Mouse (Mus musculus): ENCODE measurements around the gene Srd5a1. TPM values are rescaled to one million over a fixed set of nuclear protein-coding genes. Genes with fewer than 3 reads are reported as not detected.

Srd5a1 gene
- polyA plus RNA-seq (2015; fragmentation: Nextera tagmentation; extraction: Ambion mirVana): 6.9 and 8.1 TPM in 2 replicates

DNA sequence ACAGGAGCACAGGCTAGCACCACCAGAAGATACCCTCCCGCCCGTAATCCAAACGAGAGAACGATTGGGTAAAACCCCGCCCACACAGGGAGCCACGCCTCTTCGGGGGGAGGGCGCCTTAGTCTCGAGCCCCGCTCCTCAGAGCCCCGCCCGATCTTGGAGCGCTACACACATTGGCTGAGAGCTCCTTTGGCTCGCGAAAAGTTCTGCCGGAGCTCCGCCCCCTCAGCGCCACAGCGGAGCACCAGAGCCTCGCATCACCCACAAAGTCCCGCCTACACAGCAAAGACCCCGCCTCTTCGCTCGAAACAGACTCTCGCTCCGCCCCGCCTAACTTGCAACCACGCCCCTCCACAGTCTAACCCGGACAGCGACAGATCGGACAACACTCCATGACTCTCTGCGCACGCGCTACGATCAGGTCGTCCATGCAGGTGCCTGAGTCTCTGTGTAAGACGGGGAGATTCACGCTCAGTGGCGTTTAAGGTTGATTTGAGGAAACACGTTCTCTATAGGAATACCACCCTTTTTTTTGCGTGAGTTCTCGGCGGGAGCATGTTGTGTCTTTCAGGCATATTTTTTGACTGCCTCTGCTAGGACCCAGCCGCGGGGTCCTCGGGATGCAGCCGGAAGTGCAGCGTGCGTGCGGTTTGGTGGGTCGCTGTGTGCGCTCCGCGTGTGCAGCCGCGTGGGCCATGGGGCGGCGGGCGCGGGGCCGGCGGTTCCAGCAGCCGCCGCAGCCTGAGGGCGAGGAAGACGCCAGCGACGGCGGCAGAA lies at the start of gene Srd5a1:
Gene Srd5a1 (minus strand): TSS at position 45 of the 777 bp plus-strand sequence.
- Histone ChIP-seq H3K27ac (peak within 1 kb of the TSS; percentile 66), H3K36me3 (peaks cover 31% of the 10 kb centered on the region), H3K4me3 (peak within 1 kb of the TSS; percentile 98), H3K9ac (peak within 1 kb of the TSS; percentile 87), H3K9me3 (replicated peaks) (no peaks in the 10 kb centered on the region), H3K27me3 (no peaks in the 10 kb centered on the region), H3K4me2 (peak within 1 kb of the TSS; percentile 96), H3K4me1 (replicated peaks) (peaks cover 15% of the 10 kb centered on the region)
- under 1% methylated on average over 67 of the region's 69 CpGs for WGBS
- peak; percentile 99 for ATAC-seq (replicated peaks; ENCODE audit: insufficient number of reproducible peaks, insufficient read depth, low FRiP score, low read depth)

GRCm38 (mm10) chr13:69654508-69654907 lies 43.3 kb upstream of the Srd5a1 start:
- Histone ChIP-seq H3K4me3 (no peak overlapping the region), H3K9ac (no peak overlapping the region), H3K27me3 (no peaks in the 10 kb centered on the region), H3K4me1 (replicated peaks) (no peaks in the 10 kb centered on the region), H3K36me3 (no peaks in the 10 kb centered on the region), H3K9me3 (replicated peaks) (no peaks in the 10 kb centered on the region), H3K27ac (no peak overlapping the region), H3K4me2 (no peak overlapping the region)
- WGBS: 67% methylated on average over 3 of the region's 3 CpGs
- ATAC-seq (replicated peaks; ENCODE audit: insufficient number of reproducible peaks, insufficient read depth, low FRiP score, low read depth): no peak

DNA sequence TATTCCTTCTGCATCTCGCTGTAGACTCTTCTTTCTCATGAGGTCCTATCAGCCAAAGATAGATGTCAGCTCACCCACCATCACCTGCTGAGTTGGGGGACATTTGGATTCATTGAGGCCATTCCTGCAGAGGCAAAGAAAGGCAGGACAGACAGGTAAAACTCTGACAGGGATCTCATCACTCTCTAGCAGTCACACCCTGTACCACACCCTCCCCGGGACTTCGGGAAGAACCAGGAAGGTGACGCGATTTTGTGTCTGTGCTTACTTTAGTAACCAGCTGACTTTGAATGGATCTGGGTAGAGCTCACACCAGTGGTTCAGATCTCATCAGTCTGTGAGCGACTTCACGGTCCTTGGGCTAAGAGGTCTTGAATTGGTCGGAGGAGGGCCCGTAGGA lies 35.2 kb upstream of the Srd5a1 start:
- Histone ChIP-seq H3K36me3 (no peaks in the 10 kb centered on the region), H3K9ac (no peak overlapping the region), H3K4me1 (replicated peaks) (no peaks in the 10 kb centered on the region), H3K4me3 (no peak overlapping the region), H3K27ac (no peak overlapping the region), H3K9me3 (replicated peaks) (no peaks in the 10 kb centered on the region), H3K4me2 (no peak overlapping the region), H3K27me3 (no peaks in the 10 kb centered on the region; the same call in 1 of the 2 replicates)
- no peak for ATAC-seq (replicated peaks; ENCODE audit: insufficient number of reproducible peaks, insufficient read depth, low FRiP score, low read depth)
- WGBS: 75% methylated on average over 9 of the region's 9 CpGs

DNA sequence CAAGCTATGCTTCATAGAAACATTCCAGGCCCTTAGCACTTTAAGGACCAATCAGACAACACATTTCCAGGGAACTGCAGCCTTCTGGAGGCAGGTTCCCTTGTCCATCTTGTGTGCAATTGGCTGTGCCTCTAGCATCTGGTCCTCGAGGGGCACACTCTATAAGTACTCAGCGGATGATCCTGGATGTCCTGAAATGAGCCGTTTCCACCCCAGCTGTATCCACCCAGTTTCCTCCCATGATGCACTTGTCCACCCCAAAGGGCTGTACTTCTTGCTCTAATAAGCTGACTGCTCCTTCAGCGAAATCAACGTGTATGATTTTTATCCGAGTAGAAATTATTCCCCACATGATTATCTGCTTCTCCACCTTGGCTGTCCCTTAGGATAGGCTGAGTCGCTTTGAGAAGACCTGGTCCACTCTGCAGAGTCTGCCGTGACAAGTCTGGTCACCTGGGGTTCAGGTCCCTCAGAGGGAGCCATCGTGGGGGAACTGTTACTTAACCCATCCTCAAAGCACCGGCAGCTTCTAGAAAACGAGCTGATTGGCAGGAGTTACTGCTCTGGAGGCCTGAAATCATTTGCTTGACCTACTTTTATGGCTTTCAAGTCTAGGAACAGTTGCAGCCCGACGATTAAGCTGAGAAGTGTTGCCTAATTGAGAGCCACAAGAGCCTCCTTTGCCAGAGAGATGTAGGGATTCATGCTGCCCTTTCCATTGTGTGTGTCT lies 34.6 kb upstream of the Srd5a1 start:
- no peak for ATAC-seq (replicated peaks; ENCODE audit: insufficient number of reproducible peaks, insufficient read depth, low FRiP score, low read depth)
- Histone ChIP-seq H3K9me3 (replicated peaks) (no peaks in the 10 kb centered on the region), H3K9ac (no peak overlapping the region), H3K4me2 (no peak overlapping the region), H3K27ac (no peak overlapping the region), H3K4me1 (replicated peaks) (no peaks in the 10 kb centered on the region), H3K27me3 (no peaks in the 10 kb centered on the region; the same call in 1 of the 2 replicates), H3K4me3 (no peak overlapping the region), H3K36me3 (no peaks in the 10 kb centered on the region)
- WGBS: 68% methylated on average over 13 of the region's 13 CpGs

DNA sequence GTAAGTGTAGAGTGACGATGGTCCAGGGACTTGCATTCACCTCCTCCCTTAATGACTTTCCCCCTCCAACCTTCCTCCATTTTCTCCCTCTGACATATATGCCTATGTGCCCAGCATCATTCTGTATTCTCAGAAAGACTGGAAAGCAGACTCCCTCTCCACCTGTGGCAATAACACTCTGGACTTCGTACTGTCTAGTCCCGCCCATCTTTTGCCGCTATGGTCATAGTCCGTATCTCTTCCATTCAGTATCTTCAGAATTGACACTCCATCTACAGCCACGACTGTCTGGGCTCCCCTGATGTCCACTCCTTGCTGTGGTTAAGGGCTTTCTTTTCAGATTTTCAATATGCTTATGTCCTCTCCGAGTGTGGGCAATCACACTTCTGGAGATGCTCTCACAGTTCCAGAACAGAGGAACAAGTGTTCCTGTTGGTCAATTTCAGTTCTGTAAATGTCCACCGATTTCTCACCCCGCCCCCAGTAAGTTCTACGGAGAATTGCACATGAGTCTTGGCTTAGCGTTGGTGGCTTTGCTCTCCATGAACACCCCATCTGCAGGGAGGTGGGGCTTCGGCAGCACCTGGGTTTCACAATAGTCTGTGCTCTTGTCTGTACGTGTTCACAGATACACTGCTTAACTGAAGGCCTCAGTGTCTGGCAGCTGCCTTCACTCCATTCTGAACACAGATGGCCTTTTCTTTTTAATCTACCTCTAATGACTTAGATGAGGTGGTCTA lies 33.4 kb upstream of the Srd5a1 start:
- WGBS: 73% methylated on average over 13 of the region's 13 CpGs
- no peaks in the 10 kb centered on the region; the same call in 1 of the 2 replicates for H3K27me3 ChIP-seq
- no peak overlapping the region for H3K27ac ChIP-seq
- no peaks in the 10 kb centered on the region for H3K9me3 ChIP-seq (replicated peaks)
- H3K4me1 ChIP-seq (replicated peaks): no peaks in the 10 kb centered on the region
- no peak for ATAC-seq (replicated peaks; ENCODE audit: insufficient number of reproducible peaks, insufficient read depth, low FRiP score, low read depth)
- H3K36me3 ChIP-seq: peaks cover 5% of the 10 kb centered on the region; the same call in 1 of the 2 replicates
- no peak overlapping the region for H3K4me3 ChIP-seq
- H3K9ac ChIP-seq: no peak overlapping the region
- H3K4me2 ChIP-seq: no peak overlapping the region

DNA sequence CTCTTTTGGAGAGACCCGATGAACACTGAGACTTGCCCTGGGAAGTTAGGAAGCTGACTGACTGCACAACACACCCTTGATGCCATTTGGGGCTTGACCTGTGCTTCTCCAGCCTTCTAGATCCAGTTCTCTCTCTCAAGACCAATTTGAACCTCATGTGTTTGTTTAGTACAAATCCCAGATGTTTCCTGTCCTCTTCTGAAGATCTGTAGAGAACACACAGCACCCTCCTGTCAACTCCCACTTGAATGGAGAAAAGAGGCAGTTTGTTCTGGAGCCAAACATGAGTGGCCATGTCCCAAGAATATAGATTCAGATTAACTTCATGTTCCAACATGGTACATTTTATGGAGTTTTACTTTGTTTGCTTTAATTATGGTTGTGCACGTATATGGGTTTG lies 32.7 kb upstream of the Srd5a1 start:
- Histone ChIP-seq H3K4me1 (replicated peaks) (no peaks in the 10 kb centered on the region), H3K9me3 (replicated peaks) (no peaks in the 10 kb centered on the region), H3K27ac (no peak overlapping the region), H3K4me3 (no peak overlapping the region), H3K36me3 (peaks cover 5% of the 10 kb centered on the region; the same call in 1 of the 2 replicates), H3K4me2 (no peak overlapping the region), H3K9ac (no peak overlapping the region), H3K27me3 (no peaks in the 10 kb centered on the region; the same call in 1 of the 2 replicates)
- ATAC-seq (replicated peaks; ENCODE audit: insufficient number of reproducible peaks, insufficient read depth, low FRiP score, low read depth): no peak
- WGBS: 83% methylated on average over 2 of the region's 2 CpGs

- Histone ChIP-seq H3K4me1 (replicated peaks) (no peaks in the 10 kb centered on the region), H3K4me3 (no peak overlapping the region), H3K4me2 (no peak overlapping the region), H3K36me3 (peaks cover 5% of the 10 kb centered on the region; the same call in 1 of the 2 replicates), H3K9ac (no peak overlapping the region), H3K27ac (no peak overlapping the region), H3K9me3 (replicated peaks) (no peaks in the 10 kb centered on the region), H3K27me3 (no peaks in the 10 kb centered on the region; the same call in 1 of the 2 replicates)
- 67% methylated on average over 5 of the region's 5 CpGs for WGBS
- no peak for ATAC-seq (replicated peaks; ENCODE audit: insufficient number of reproducible peaks, insufficient read depth, low FRiP score, low read depth)
Observed at GRCm38 (mm10) chr13:69642656-69643216, 31.5 kb upstream of the Srd5a1 start.

DNA sequence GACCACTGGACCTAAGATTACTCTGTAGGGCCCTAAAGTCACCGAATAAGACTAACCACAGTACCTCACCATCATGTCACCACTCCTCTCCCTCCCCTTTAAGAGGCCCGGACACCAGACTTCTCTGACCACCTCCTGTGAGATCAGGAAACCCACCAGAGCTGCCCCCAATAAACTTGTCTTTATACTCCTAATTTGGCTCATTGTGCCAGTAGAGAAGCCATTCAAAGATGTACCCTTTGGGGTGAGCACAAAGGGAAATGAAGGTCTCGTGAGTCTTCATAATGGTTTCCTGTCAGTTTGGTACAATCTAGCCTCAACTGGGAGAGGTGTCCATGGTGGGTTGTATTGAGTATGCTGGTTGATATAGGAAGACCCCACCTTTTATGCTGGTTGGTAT lies 29.8 kb upstream of the Srd5a1 start:
- H3K9me3 ChIP-seq (replicated peaks): no peaks in the 10 kb centered on the region
- no peaks in the 10 kb centered on the region for H3K4me1 ChIP-seq (replicated peaks)
- no peak overlapping the region for H3K4me2 ChIP-seq
- no peak for ATAC-seq (replicated peaks; ENCODE audit: insufficient number of reproducible peaks, insufficient read depth, low FRiP score, low read depth)
- no peaks in the 10 kb centered on the region; the same call in 1 of the 2 replicates for H3K27me3 ChIP-seq
- no peak overlapping the region for H3K4me3 ChIP-seq
- no peak overlapping the region for H3K27ac ChIP-seq
- no peak overlapping the region for H3K9ac ChIP-seq
- H3K36me3 ChIP-seq: peaks cover 5% of the 10 kb centered on the region; the same call in 1 of the 2 replicates
- 72% methylated on average over 3 of the region's 3 CpGs for WGBS

DNA sequence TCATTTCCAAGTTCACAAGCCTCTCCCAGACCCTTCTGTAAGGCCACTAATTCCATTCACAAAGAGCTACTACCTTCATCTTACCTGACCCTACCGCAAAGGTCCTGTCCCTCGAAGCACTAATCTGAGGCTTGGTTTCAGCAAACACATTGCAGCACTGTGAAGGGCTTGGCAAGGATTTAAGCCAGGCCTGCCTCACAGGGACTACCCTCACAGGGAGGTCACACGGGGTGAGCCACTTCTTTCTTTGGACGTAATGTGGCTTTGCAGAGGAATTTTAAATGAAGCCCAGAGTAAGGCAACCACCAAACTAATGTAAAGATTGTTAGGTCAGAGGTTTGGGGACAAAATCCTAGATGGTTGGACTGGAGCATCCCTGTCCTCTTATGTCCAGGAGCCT lies 29.3 kb upstream of the Srd5a1 start:
- ATAC-seq (replicated peaks; ENCODE audit: insufficient number of reproducible peaks, insufficient read depth, low FRiP score, low read depth): no peak
- H3K4me1 ChIP-seq (replicated peaks): no peaks in the 10 kb centered on the region
- no peak overlapping the region for H3K4me2 ChIP-seq
- H3K4me3 ChIP-seq: no peak overlapping the region
- no peaks in the 10 kb centered on the region for H3K9me3 ChIP-seq (replicated peaks)
- no peak overlapping the region for H3K9ac ChIP-seq
- no peaks in the 10 kb centered on the region; the same call in 1 of the 2 replicates for H3K27me3 ChIP-seq
- H3K27ac ChIP-seq: no peak overlapping the region
- 74% methylated on average over 4 of the region's 4 CpGs for WGBS
- H3K36me3 ChIP-seq: peaks cover 9% of the 10 kb centered on the region

GRCm38 (mm10) chr13:69640126-69640525 lies 28.9 kb upstream of the Srd5a1 start:
- no peak for ATAC-seq (replicated peaks; ENCODE audit: insufficient number of reproducible peaks, insufficient read depth, low FRiP score, low read depth)
- Histone ChIP-seq H3K4me1 (replicated peaks) (no peaks in the 10 kb centered on the region), H3K9me3 (replicated peaks) (no peaks in the 10 kb centered on the region), H3K36me3 (peaks cover 13% of the 10 kb centered on the region), H3K27ac (no peak overlapping the region), H3K4me2 (no peak overlapping the region), H3K4me3 (no peak overlapping the region), H3K27me3 (no peaks in the 10 kb centered on the region; the same call in 1 of the 2 replicates), H3K9ac (no peak overlapping the region)
- 94% methylated on average over 4 of the region's 4 CpGs for WGBS

DNA sequence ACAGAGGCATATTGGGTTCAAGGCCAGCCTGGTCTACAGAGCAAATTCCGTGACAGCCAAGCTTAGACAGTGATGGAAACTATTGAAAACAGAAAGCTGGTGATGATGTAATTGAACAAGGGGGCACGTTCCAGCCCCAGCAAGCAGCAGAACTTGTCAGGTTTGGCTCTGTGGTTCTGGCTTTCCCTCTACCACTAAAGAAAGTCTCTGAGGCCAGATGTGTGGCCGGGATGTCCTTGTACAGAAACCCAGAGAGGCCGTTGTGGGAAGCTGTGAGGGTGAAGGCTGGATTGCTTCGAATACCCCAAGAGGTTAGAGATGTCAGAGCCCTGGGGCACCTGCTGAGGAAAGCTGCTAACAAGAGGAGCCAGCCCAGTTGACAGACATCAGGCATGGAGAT lies 28.0 kb upstream of the Srd5a1 start:
- Histone ChIP-seq H3K4me1 (replicated peaks) (no peaks in the 10 kb centered on the region), H3K27me3 (no peaks in the 10 kb centered on the region), H3K27ac (no peak overlapping the region), H3K9ac (no peak overlapping the region), H3K9me3 (replicated peaks) (no peaks in the 10 kb centered on the region), H3K4me3 (no peak overlapping the region), H3K36me3 (peaks cover 21% of the 10 kb centered on the region), H3K4me2 (no peak overlapping the region)
- WGBS: 87% methylated on average over 5 of the region's 5 CpGs
- no peak for ATAC-seq (replicated peaks; ENCODE audit: insufficient number of reproducible peaks, insufficient read depth, low FRiP score, low read depth)
